Mouse (Mus musculus) heart, postnatal 25 days (tissue): ENCODE measurements around the gene Cdyl. TPM values are rescaled to one million over a fixed set of nuclear protein-coding genes. Genes with fewer than 3 reads are reported as not detected.

Experiments
- DNase-seq: peaks from one replicate; pipeline ENCODE4 v3.0.0; 2022; ENCODE audit warnings: low spot score
- intact Hi-C: fragments of 180-260 bp; cut with DNase I; formaldehyde crosslinking; loops from one replicate; pipeline ENCODE4 v1.15.1; 2025
- total RNA-seq, 2 experiments: library from RNA; stranded (reverse); gene quantifications; 2 replicates each; pipeline ENCODE4 v1.2.3; 2021

The Cdyl gene
- total RNA-seq, 2 experiments from 2014 or later = 10.7 to 10.8 TPM

- DNase-seq = no peak
- intact Hi-C loops = no loop called here
Measured at GRCm38 (mm10) chr13:35790431-35790830, 130.8 kb downstream of the Cdyl start.

GRCm38 (mm10) chr13:35794309-35794708, 134.7 kb downstream of the Cdyl start:
- intact Hi-C loops = no loop called here

GRCm38 (mm10) chr13:35794774-35795173, 135.1 kb downstream of the Cdyl start:
- intact Hi-C loops = no loop called here
- no peak for DNase-seq

More at GRCm38 (mm10) chr13:35794309-35794708, 134.7 kb downstream of the Cdyl start:
- no peak for DNase-seq

- intact Hi-C loops = no loop called here
- DNase-seq = no peak
Measured at GRCm38 (mm10) chr13:35795887-35796286, 136.3 kb downstream of the Cdyl start.

- intact Hi-C loops = no loop called here
- DNase-seq = no peak
Measured at GRCm38 (mm10) chr13:35796352-35796751, 136.7 kb downstream of the Cdyl start.

- intact Hi-C loops = no loop called here
- DNase-seq = no peak
Measured at GRCm38 (mm10) chr13:35797811-35798522, 138.3 kb downstream of the Cdyl start.

GRCm38 (mm10) chr13:35798645-35799044, 139.0 kb downstream of the Cdyl start:
- intact Hi-C loops = no loop called here
- no peak for DNase-seq

GRCm38 (mm10) chr13:35800270-35800669, 140.6 kb downstream of the Cdyl start:
- DNase-seq = no peak
- intact Hi-C loops = no loop called here

GRCm38 (mm10) chr13:35805727-35806126, 146.1 kb downstream of the Cdyl start:
- DNase-seq = no peak
- intact Hi-C loops = no loop called here

GRCm38 (mm10) chr13:35806165-35806564, 146.5 kb downstream of the Cdyl start:
- no peak for DNase-seq
- intact Hi-C loops = no loop called here

- DNase-seq = no peak
- intact Hi-C loops = no loop called here
Measured at GRCm38 (mm10) chr13:35807016-35807415, 147.4 kb downstream of the Cdyl start.

GRCm38 (mm10) chr13:35807525-35807924, 147.9 kb downstream of the Cdyl start:
- DNase-seq = no peak
- intact Hi-C loops = no loop called here

GRCm38 (mm10) chr13:35807940-35808339, 148.3 kb downstream of the Cdyl start:
- intact Hi-C loops = no loop called here
- no peak for DNase-seq

GRCm38 (mm10) chr13:35809252-35810159, 149.9 kb downstream of the Cdyl start:
- intact Hi-C loops = no loop called here
- DNase-seq = no peak

GRCm38 (mm10) chr13:35810160-35810537, 150.5 kb downstream of the Cdyl start:
- no peak for DNase-seq
- intact Hi-C loops = no loop called here

- no peak for DNase-seq
- intact Hi-C loops = no loop called here
Measured at GRCm38 (mm10) chr13:35811361-35812190, 151.9 kb downstream of the Cdyl start.

- intact Hi-C loops = no loop called here
- DNase-seq = no peak
Measured at GRCm38 (mm10) chr13:35812191-35812440, 152.5 kb downstream of the Cdyl start.

- no peak for DNase-seq
- intact Hi-C loops = no loop called here
Measured at GRCm38 (mm10) chr13:35813348-35814127, 153.9 kb downstream of the Cdyl start.

GRCm38 (mm10) chr13:35815205-35815726, 155.6 kb downstream of the Cdyl start:
- no peak for DNase-seq
- intact Hi-C loops = loop anchor here (5.0 kb wide), 1 partner anchor 87 kb away; no protein-coding TSS in a partner anchor
